Comparison of ENCODE assay signal across 9 mouse cellular contexts in genomic region chr2:157768682-157769429, GRCm38 (mm10). TPM values are rescaled to one million over a fixed set of nuclear protein-coding genes. Genes with fewer than 3 reads are reported as not detected.
DNase-seq lines count a peak whose midpoint lies in the region; ATAC-seq lines count a peak whose summit lies in the region.
"Had no signal": no experiment of that assay in that cellular context is flagged by ENCODE, and none has a peak within 500 bp of the region (broad histone marks: within the 10 kb centered on the region; RNA-seq: fewer than 3 reads in every experiment).

No protein-coding gene starts in this region.

- H3K27ac ChIP-seq in embryonic facial prominence, embryonic 14.5 days (replicated peaks; ENCODE audit: low read depth, low read length): peak overlapping the region; percentile 70
- peak overlapping the region; percentile 14 for H3K27ac ChIP-seq in lung, embryonic 16.5 days (ENCODE audit: low read length)
- peak overlapping the region; percentile 69 for H3K27ac ChIP-seq in neural tube, embryonic 15.5 days (replicated peaks)

- no peak overlapping the region; the same call in 1 of the 2 replicates for H3K4me2 ChIP-seq in embryonic facial prominence, embryonic 14.5 days (ENCODE audit: low read depth, low read length)
- 0 out of 2 replicates have a peak overlapping the region, but pooled peaks have one; percentile 1 for H3K4me2 ChIP-seq in lung, embryonic 16.5 days (ENCODE audit: low read depth, low read length)
- no peak overlapping the region for H3K4me2 ChIP-seq in neural tube, embryonic 15.5 days

- ATAC-seq in embryonic facial prominence, embryonic 14.5 days (ENCODE audit: low read depth): peak; percentile 72
- ATAC-seq in lung, embryonic 16.5 days (ENCODE audit: low read depth): peak; percentile 62
- ATAC-seq in neural tube, embryonic 15.5 days (ENCODE audit: low FRiP score): peak; percentile 82

- 26% methylated on average over 10 of the region's 10 CpGs for WGBS in embryonic facial prominence, embryonic 14.5 days
- WGBS in lung, embryonic 16.5 days: 31% methylated on average over 10 of the region's 10 CpGs
- 29% methylated on average over 10 of the region's 10 CpGs for WGBS in neural tube, embryonic 15.5 days

- peaks cover 16% of the 10 kb centered on the region for H3K4me1 ChIP-seq in embryonic facial prominence, embryonic 14.5 days (ENCODE audit: control insufficient read depth, insufficient read depth, low read length)
- peaks cover 2% of the 10 kb centered on the region; the same call in 1 of the 2 replicates for H3K4me1 ChIP-seq in lung, embryonic 16.5 days (replicated peaks; ENCODE audit: control insufficient read depth, insufficient read depth, low read length)
- peaks cover 70% of the 10 kb centered on the region for H3K4me1 ChIP-seq in neural tube, embryonic 15.5 days

- H3K36me3 ChIP-seq in embryonic facial prominence, embryonic 14.5 days (ENCODE audit: control insufficient read depth, insufficient read depth, low read length): no peaks in the 10 kb centered on the region
- no peaks in the 10 kb centered on the region for H3K36me3 ChIP-seq in lung, embryonic 16.5 days (ENCODE audit: control insufficient read depth, insufficient read depth, low read length)
- no peaks in the 10 kb centered on the region for H3K36me3 ChIP-seq in neural tube, embryonic 15.5 days

- peak; percentile 21 to 32 for DNase-seq in kidney, postnatal 36 days
- no peak for DNase-seq in kidney, postnatal 10 days
- DNase-seq in embryonic facial prominence, embryonic 14.5 days (ENCODE audit: low spot score): peak; percentile 78
- DNase-seq in adrenal gland, adult 2 months: no peak
- no peak for DNase-seq in embryo, embryonic 10 days (ENCODE audit: low spot score)
- no peak for DNase-seq in left cerebral cortex, adult 18-20 months (ENCODE audit: low spot score in 2 of 2)
- DNase-seq: thymus, postnatal 4 days had no signal

- peak overlapping the region; percentile 14; the same call in 1 of the 2 replicates for H3K9ac ChIP-seq in embryonic facial prominence, embryonic 14.5 days (ENCODE audit: low read depth, low read length)
- H3K9ac ChIP-seq in lung, embryonic 16.5 days (ENCODE audit: low read length): no peak overlapping the region
- H3K9ac ChIP-seq in neural tube, embryonic 15.5 days (replicated peaks): no peak overlapping the region

- H3K4me3 ChIP-seq in embryonic facial prominence, embryonic 14.5 days (ENCODE audit: low read depth, low read length): no peak overlapping the region
- no peak overlapping the region for H3K4me3 ChIP-seq in lung, embryonic 16.5 days (ENCODE audit: low read length)
- H3K4me3 ChIP-seq in neural tube, embryonic 15.5 days (replicated peaks): no peak overlapping the region

- H3K9me3 ChIP-seq in embryonic facial prominence, embryonic 14.5 days (ENCODE audit: control insufficient read depth, low read length): no peaks in the 10 kb centered on the region
- H3K9me3 ChIP-seq in lung, embryonic 16.5 days (ENCODE audit: control insufficient read depth, low read length): no peaks in the 10 kb centered on the region
- H3K9me3 ChIP-seq in neural tube, embryonic 15.5 days (replicated peaks): no peaks in the 10 kb centered on the region

- H3K27me3 ChIP-seq in embryonic facial prominence, embryonic 14.5 days (replicated peaks; ENCODE audit: control insufficient read depth, insufficient read depth, low read length): no peaks in the 10 kb centered on the region
- no peaks in the 10 kb centered on the region for H3K27me3 ChIP-seq in lung, embryonic 16.5 days (ENCODE audit: control insufficient read depth, insufficient read depth, low read depth, low read length)
- no peaks in the 10 kb centered on the region for H3K27me3 ChIP-seq in neural tube, embryonic 15.5 days (replicated peaks)

RNA-seq across cellular contexts. Expression of gene Ctnnbl1, which starts 31.7 kb away (rescaled TPM):
- polyA plus RNA-seq in embryonic facial prominence, embryonic 14.5 days (2014; fragmentation: Nextera tagmentation; extraction: Ambion mirVana): 50.1 and 55.0 TPM in 2 replicates
- 51.7 and 54.7 TPM in 2 replicates for polyA plus RNA-seq in lung, embryonic 16.5 days (2015; fragmentation: Nextera tagmentation; extraction: Ambion mirVana)
- 51.3 and 52.6 TPM in 2 replicates for polyA plus RNA-seq in neural tube, embryonic 15.5 days (2015; fragmentation: Nextera tagmentation; extraction: Ambion mirVana)
- total RNA-seq in adrenal gland, adult 2 months (2021): 10 to 100 TPM; 15.6 to 20.4 TPM
- polyA plus RNA-seq in adrenal gland, adult 2 months (2012; rRNA removed): 12.4 and 13.4 TPM in 2 replicates
- total RNA-seq in left cerebral cortex, adult 18-20 months (2021): 10 to 100 TPM; 30.7 to 35.2 TPM

Comparison
In these comparisons a context has a peak if more than half of its experiments do, and no peak if none do; other contexts are left out.
1. DNase-seq: peak in kidney, postnatal 36 days (2 of 2) and embryonic facial prominence, embryonic 14.5 days (single experiment); none in kidney, postnatal 10 days (single experiment), adrenal gland, adult 2 months (single experiment), embryo, embryonic 10 days (single experiment) and left cerebral cortex, adult 18-20 months (0 of 2).
2. H3K27ac ChIP-seq: peak in every context shown above with its lines; median percentile 70 in embryonic facial prominence, embryonic 14.5 days; 69 in neural tube, embryonic 15.5 days; 14 in lung, embryonic 16.5 days.
3. Peak in every context shown above with its lines, with median percentiles within 50 percentile points of each other: ATAC-seq.